Mouse (Mus musculus) MEL (cell line): ENCODE data around the gene Tspan9.

Experiments
- CHD1 ChIP-seq: IDR thresholded peaks from 2 replicates; pipeline ENCODE4 v1.6.1; 2012; ENCODE audit warnings: low read depth, mild to moderate bottlenecking, inconsistent platforms, low read length, improper control_type of control experiment
- CTCF ChIP-seq, 3 experiments: IDR thresholded peaks in 2 of 3; conservative IDR thresholded peaks in 1 of 3; 2 replicates each; pipeline ENCODE4 v1.5.1; 2011 to 2012; ENCODE audit warnings: low read length in 3 of 3, low read depth in 2 of 3, mild to moderate bottlenecking in 2 of 3, improper control_type of control experiment in 1 of 3, inconsistent platforms in 1 of 3, mixed read lengths in 1 of 3, moderate library complexity in 1 of 3; ENCODE audit not compliant: control insufficient read depth in 1 of 3, insufficient read depth in 1 of 3, poor library complexity in 1 of 3, severe bottlenecking in 1 of 3
- ELF1 ChIP-seq: IDR thresholded peaks from 2 replicates; pipeline ENCODE4 v1.6.1; 2014; ENCODE audit warnings: low read depth, mild to moderate bottlenecking, inconsistent platforms, low read length, improper control_type of control experiment, moderate library complexity
- GATA1 ChIP-seq: IDR thresholded peaks from 2 replicates; pipeline ENCODE4 v1.6.1; 2011; ENCODE audit warnings: low read depth, low read length, improper control_type of control experiment
- JUND ChIP-seq: IDR thresholded peaks from 2 replicates; pipeline ENCODE4 v1.6.1; 2011; ENCODE audit warnings: low read depth, mild to moderate bottlenecking, improper control_type of control experiment, low read length
- POLR2A ChIP-seq, 2 experiments: IDR thresholded peaks; 2 replicates each; pipeline ENCODE4 v1.6.1; 2011 to 2012; ENCODE audit warnings: low read length in 2 of 2, mild to moderate bottlenecking in 2 of 2, control low read depth in 1 of 2, improper control_type of control experiment in 1 of 2, low read depth in 1 of 2, moderate library complexity in 1 of 2; ENCODE audit not compliant: control insufficient read depth in 1 of 2, insufficient read depth in 1 of 2, poor library complexity in 1 of 2
- RAD21 ChIP-seq: IDR thresholded peaks from 2 replicates; pipeline ENCODE4 v1.6.1; 2011; ENCODE audit warnings: mild to moderate bottlenecking, low read depth, low read length, improper control_type of control experiment
- ZC3H11A ChIP-seq: IDR thresholded peaks from 2 replicates; pipeline ENCODE4 v1.6.1; 2012; ENCODE audit warnings: low read depth, mild to moderate bottlenecking, inconsistent platforms, low read length, improper control_type of control experiment
- ZKSCAN1 ChIP-seq: IDR thresholded peaks from 2 replicates; pipeline ENCODE4 v1.6.1; 2012; ENCODE audit warnings: low read depth, mild to moderate bottlenecking, inconsistent platforms, low read length, improper control_type of control experiment, moderate library complexity

DNA sequence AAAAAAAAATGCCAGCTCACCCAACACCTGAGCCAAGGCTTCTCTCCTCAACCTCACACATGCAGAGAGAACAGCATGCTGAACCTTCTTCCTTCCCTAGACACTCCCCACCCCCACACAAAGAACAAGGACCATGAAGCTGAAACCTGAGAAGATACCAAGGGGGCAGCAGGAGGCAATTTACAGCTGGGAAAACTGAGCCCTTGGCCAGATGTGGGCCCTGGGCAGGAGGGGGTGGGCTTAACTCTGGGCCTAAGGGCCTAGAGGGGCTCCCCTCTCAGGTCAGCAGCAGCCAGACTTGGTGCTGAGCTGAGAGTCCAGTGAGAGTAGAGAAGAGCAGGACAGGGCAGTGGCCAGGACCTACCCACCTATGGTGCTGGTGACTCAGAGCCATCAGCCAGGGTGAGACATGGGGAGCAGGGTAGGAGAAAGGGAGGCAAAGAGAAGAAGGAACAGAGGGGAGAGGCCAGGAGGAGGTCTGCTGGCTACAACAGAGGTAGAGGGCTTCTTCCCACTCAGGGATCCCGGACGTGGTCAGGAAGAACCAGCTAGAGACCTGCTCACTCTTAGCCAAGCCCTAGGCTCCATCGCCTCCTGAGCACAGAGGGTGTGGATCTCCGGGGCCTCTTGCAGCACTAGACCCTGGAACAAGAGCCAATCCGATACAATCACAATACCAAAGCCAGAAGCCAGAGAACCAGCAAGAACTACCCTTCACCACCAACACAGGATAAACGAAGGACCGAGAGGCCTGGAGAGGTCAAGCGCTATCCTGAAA, 54.5 kb downstream of the Tspan9 start:
- TF ChIP-seq POLR2A (IDR thresholded peaks at IDR 0.05; ENCODE audit: control insufficient read depth in 1 of 2, insufficient read depth in 1 of 2, low read depth in 1 of 2, low read length in 2 of 2, poor library complexity in 1 of 2) = no peak
- no peak for TF ChIP-seq CTCF (IDR thresholded peaks at IDR 0.05 in 2 of 3, conservative IDR thresholded peaks at IDR 0.05 in 1 of 3; ENCODE audit: control insufficient read depth in 1 of 3, insufficient read depth in 1 of 3, low read depth in 2 of 3, low read length in 3 of 3, poor library complexity in 1 of 3, severe bottlenecking in 1 of 3)
- no peak for TF ChIP-seq JUND
- no peak for TF ChIP-seq GATA1
- TF ChIP-seq ELF1 = no peak
- no peak for TF ChIP-seq CHD1
- no peak for TF ChIP-seq RAD21
- no peak for TF ChIP-seq ZC3H11A
- no peak for TF ChIP-seq ZKSCAN1
